Mouse (Mus musculus): Measurements from ENCODE around the gene Cox7b2. TPM values are rescaled to one million over a fixed set of nuclear protein-coding genes. Genes with fewer than 3 reads are reported as not detected.
"Not testable (repeated sequence)": the region's sequence is repeated elsewhere in the genome, so short reads cannot be mapped to it uniquely, and the experiment has no call there.

Cox7b2 gene
- polyA plus RNA-seq (2014; fragmentation: Nextera tagmentation; extraction: Ambion mirVana), result not detected in 2 replicates

DNA sequence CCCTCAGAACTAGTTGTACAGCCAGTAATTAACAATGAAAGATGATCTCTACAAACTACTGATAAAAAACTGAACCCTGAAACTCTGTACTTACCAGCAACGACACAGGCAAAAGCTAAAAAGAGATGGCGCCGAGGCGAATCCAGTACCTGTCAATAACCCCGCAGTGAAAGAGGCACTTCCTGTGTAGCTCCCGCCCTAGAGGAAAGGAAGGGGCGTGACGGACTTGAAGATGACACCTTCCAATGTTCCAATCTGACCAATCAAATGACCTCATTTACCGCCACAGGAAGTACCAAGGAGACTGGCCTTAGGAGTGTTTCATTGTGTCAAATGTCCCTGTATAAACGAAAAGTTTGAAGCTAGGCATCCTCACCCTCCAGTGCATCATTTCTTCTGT is at the start of gene Cox7b2:
Gene Cox7b2, minus strand, starts transcription at position 127 of the 400 bp plus-strand sequence.
- H3K4me3 ChIP-seq (ENCODE audit: low read length), result no peak within 1 kb of the TSS
- no peaks in the 10 kb centered on the region for H3K27me3 ChIP-seq (ENCODE audit: control insufficient read depth, insufficient read depth, low read length)
- no peaks in the 10 kb centered on the region for H3K36me3 ChIP-seq (ENCODE audit: control insufficient read depth, insufficient read depth, low read length)
- no peak within 1 kb of the TSS for H3K4me2 ChIP-seq (replicated peaks; ENCODE audit: low read depth, low read length)
- ATAC-seq (ENCODE audit: low FRiP score, low TSS enrichment), result no peak
- H3K9me3 ChIP-seq (ENCODE audit: control insufficient read depth, low read length), result no peaks in the 10 kb centered on the region
- no peaks in the 10 kb centered on the region for H3K4me1 ChIP-seq (ENCODE audit: control insufficient read depth, insufficient read depth, low read length)
- no peak within 1 kb of the TSS for H3K9ac ChIP-seq (ENCODE audit: low read depth, low read length)
- no peak within 1 kb of the TSS for H3K27ac ChIP-seq (ENCODE audit: low read depth, low read length)
- WGBS, result 92% methylated on average over 10 of the region's 10 CpGs

GRCm38 (mm10) chr5:71595321-71595720 is 47.3 kb upstream of the Cox7b2 start:
- no peak overlapping the region for H3K9ac ChIP-seq (ENCODE audit: low read depth, low read length)
- no peaks in the 10 kb centered on the region for H3K9me3 ChIP-seq (ENCODE audit: control insufficient read depth, low read length)
- no peaks in the 10 kb centered on the region for H3K27me3 ChIP-seq (ENCODE audit: control insufficient read depth, insufficient read depth, low read length)
- H3K4me3 ChIP-seq (ENCODE audit: low read length), result no peak overlapping the region
- H3K36me3 ChIP-seq (ENCODE audit: control insufficient read depth, insufficient read depth, low read length), result no peaks in the 10 kb centered on the region
- no peak overlapping the region for H3K27ac ChIP-seq (ENCODE audit: low read depth, low read length)
- no peaks in the 10 kb centered on the region for H3K4me1 ChIP-seq (ENCODE audit: control insufficient read depth, insufficient read depth, low read length)
- H3K4me2 ChIP-seq (replicated peaks; ENCODE audit: low read depth, low read length), result no peak overlapping the region
- ATAC-seq (ENCODE audit: low FRiP score, low TSS enrichment), result no peak
- 93% methylated on average over 2 of the region's 2 CpGs for WGBS

GRCm38 (mm10) chr5:71593745-71594255 is 45.8 kb upstream of the Cox7b2 start:
- Histone ChIP-seq H3K4me2 (replicated peaks; ENCODE audit: low read depth, low read length) (no peak overlapping the region), H3K27me3 (ENCODE audit: control insufficient read depth, insufficient read depth, low read length) (no peaks in the 10 kb centered on the region), H3K9me3 (ENCODE audit: control insufficient read depth, low read length) (no peaks in the 10 kb centered on the region), H3K4me1 (ENCODE audit: control insufficient read depth, insufficient read depth, low read length) (no peaks in the 10 kb centered on the region), H3K27ac (ENCODE audit: low read depth, low read length) (no peak overlapping the region), H3K36me3 (ENCODE audit: control insufficient read depth, insufficient read depth, low read length) (no peaks in the 10 kb centered on the region), H3K9ac (ENCODE audit: low read depth, low read length) (no peak overlapping the region), H3K4me3 (ENCODE audit: low read length) (no peak overlapping the region)
- ATAC-seq (ENCODE audit: low FRiP score, low TSS enrichment), result no peak
- WGBS, result 80% methylated on average over 2 of the region's 2 CpGs

- Histone ChIP-seq H3K36me3 (ENCODE audit: control insufficient read depth, insufficient read depth, low read length) (no peaks in the 10 kb centered on the region), H3K27me3 (ENCODE audit: control insufficient read depth, insufficient read depth, low read length) (no peaks in the 10 kb centered on the region), H3K4me2 (replicated peaks; ENCODE audit: low read depth, low read length) (no peak overlapping the region), H3K9ac (ENCODE audit: low read depth, low read length) (no peak overlapping the region), H3K4me1 (ENCODE audit: control insufficient read depth, insufficient read depth, low read length) (no peaks in the 10 kb centered on the region), H3K9me3 (ENCODE audit: control insufficient read depth, low read length) (no peaks in the 10 kb centered on the region), H3K27ac (ENCODE audit: low read depth, low read length) (no peak overlapping the region), H3K4me3 (ENCODE audit: low read length) (no peak overlapping the region)
- WGBS, result 77% methylated on average over 9 of the region's 9 CpGs
- ATAC-seq (ENCODE audit: low FRiP score, low TSS enrichment), result no peak
Observed at GRCm38 (mm10) chr5:71571646-71572237, 23.7 kb upstream of the Cox7b2 start.

- Histone ChIP-seq H3K9ac (ENCODE audit: low read depth, low read length) (no peak overlapping the region), H3K27me3 (ENCODE audit: control insufficient read depth, insufficient read depth, low read length) (no peaks in the 10 kb centered on the region), H3K4me1 (ENCODE audit: control insufficient read depth, insufficient read depth, low read length) (no peaks in the 10 kb centered on the region), H3K9me3 (ENCODE audit: control insufficient read depth, low read length) (no peaks in the 10 kb centered on the region), H3K4me3 (ENCODE audit: low read length) (no peak overlapping the region), H3K4me2 (replicated peaks; ENCODE audit: low read depth, low read length) (no peak overlapping the region), H3K36me3 (ENCODE audit: control insufficient read depth, insufficient read depth, low read length) (no peaks in the 10 kb centered on the region), H3K27ac (ENCODE audit: low read depth, low read length) (no peak overlapping the region)
- ATAC-seq (ENCODE audit: low FRiP score, low TSS enrichment), result no peak
Observed at GRCm38 (mm10) chr5:71545554-71545953, 2.5 kb downstream of the Cox7b2 start.

GRCm38 (mm10) chr5:71525486-71525885 is 22.5 kb downstream of the Cox7b2 start:
- not testable (repeated sequence) for H3K4me3 ChIP-seq (ENCODE audit: low read length); H3K9ac ChIP-seq (ENCODE audit: low read depth, low read length); H3K36me3 ChIP-seq (ENCODE audit: control insufficient read depth, insufficient read depth, low read length); H3K9me3 ChIP-seq (ENCODE audit: control insufficient read depth, low read length); H3K27ac ChIP-seq (ENCODE audit: low read depth, low read length); ATAC-seq (ENCODE audit: low FRiP score, low TSS enrichment); H3K27me3 ChIP-seq (ENCODE audit: control insufficient read depth, insufficient read depth, low read length); H3K4me1 ChIP-seq (ENCODE audit: control insufficient read depth, insufficient read depth, low read length); H3K4me2 ChIP-seq (replicated peaks; ENCODE audit: low read depth, low read length)
- WGBS, result 75% methylated on average over 7 of the region's 15 CpGs

DNA sequence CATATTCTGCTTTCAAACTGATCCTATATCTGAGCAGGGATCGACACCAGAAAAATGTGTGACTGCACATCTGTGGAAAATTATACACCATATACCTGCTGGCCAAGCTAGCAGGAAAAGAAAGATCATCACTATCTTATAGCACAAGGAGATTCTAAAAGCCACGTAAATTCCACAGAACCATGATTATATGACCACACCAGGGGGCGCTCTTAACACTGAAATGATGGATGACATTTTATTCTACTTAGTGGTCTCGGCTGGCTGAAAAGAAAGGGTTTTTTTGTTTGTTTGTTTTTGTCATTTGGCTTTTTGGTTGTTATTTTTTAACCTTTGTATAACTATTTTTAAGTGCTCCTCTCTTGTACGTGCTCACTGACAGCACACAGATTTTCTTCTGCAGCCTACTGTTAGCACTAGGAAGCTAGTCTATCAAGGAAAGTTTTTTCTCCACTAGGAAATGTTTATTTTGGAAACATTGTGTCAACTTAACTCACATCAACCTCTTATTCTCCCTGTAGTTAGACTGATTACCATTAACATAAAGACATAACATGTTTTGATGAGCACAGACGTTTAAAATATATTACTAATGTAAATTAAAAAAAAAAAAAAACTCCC is 45.8 kb downstream of the Cox7b2 start:
- Histone ChIP-seq H3K27me3 (ENCODE audit: control insufficient read depth, insufficient read depth, low read length) (no peaks in the 10 kb centered on the region), H3K4me1 (ENCODE audit: control insufficient read depth, insufficient read depth, low read length) (no peaks in the 10 kb centered on the region), H3K27ac (ENCODE audit: low read depth, low read length) (no peak overlapping the region), H3K4me3 (ENCODE audit: low read length) (no peak overlapping the region), H3K9me3 (ENCODE audit: control insufficient read depth, low read length) (no peaks in the 10 kb centered on the region), H3K36me3 (ENCODE audit: control insufficient read depth, insufficient read depth, low read length) (no peaks in the 10 kb centered on the region), H3K4me2 (replicated peaks; ENCODE audit: low read depth, low read length) (no peak overlapping the region), H3K9ac (ENCODE audit: low read depth, low read length) (no peak overlapping the region)
- ATAC-seq (ENCODE audit: low FRiP score, low TSS enrichment), result no peak; the same call in 1 of the 2 replicates
- 23% methylated on average over 6 of the region's 6 CpGs for WGBS

DNA sequence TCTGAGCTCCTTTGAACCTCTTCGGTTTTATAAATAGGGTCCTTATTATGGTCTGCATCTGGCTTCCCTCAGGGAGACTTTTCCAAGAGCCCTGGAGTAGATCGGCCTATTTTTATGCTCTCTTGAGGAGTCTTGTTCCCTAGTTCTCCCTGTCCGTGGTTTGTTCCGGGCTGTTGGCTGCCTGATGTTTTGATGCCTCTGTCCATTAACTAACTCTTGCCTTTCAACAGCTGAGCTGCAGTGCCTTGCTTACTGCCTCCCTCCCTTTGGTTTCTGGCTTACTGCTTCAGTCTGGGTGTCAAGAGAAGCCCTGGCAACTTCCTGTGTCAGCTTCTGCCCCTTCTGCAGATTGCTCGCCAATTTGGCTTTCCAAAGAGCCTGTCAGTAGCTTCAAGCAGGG is 52.4 kb downstream of the Cox7b2 start:
- Histone ChIP-seq H3K36me3 (ENCODE audit: control insufficient read depth, insufficient read depth, low read length) (no peaks in the 10 kb centered on the region), H3K4me2 (replicated peaks; ENCODE audit: low read depth, low read length) (no peak overlapping the region), H3K4me3 (ENCODE audit: low read length) (no peak overlapping the region), H3K4me1 (ENCODE audit: control insufficient read depth, insufficient read depth, low read length) (no peaks in the 10 kb centered on the region), H3K27ac (ENCODE audit: low read depth, low read length) (no peak overlapping the region), H3K27me3 (ENCODE audit: control insufficient read depth, insufficient read depth, low read length) (no peaks in the 10 kb centered on the region), H3K9ac (ENCODE audit: low read depth, low read length) (no peak overlapping the region), H3K9me3 (ENCODE audit: control insufficient read depth, low read length) (no peaks in the 10 kb centered on the region)
- ATAC-seq (ENCODE audit: low FRiP score, low TSS enrichment), result 0 out of 2 replicates have a peak, but pooled peaks have one; percentile 49
- 8% methylated on average over 5 of the region's 5 CpGs for WGBS

- ATAC-seq (ENCODE audit: low FRiP score, low TSS enrichment), result no peak
- no peak overlapping the region for H3K9ac ChIP-seq (ENCODE audit: low read depth, low read length)
- no peak overlapping the region for H3K4me3 ChIP-seq (ENCODE audit: low read length)
- no peaks in the 10 kb centered on the region for H3K27me3 ChIP-seq (ENCODE audit: control insufficient read depth, insufficient read depth, low read length)
- H3K4me1 ChIP-seq (ENCODE audit: control insufficient read depth, insufficient read depth, low read length), result no peaks in the 10 kb centered on the region
- H3K4me2 ChIP-seq (replicated peaks; ENCODE audit: low read depth, low read length), result no peak overlapping the region
- 55% methylated on average over 3 of the region's 3 CpGs for WGBS
- H3K27ac ChIP-seq (ENCODE audit: low read depth, low read length), result no peak overlapping the region
- no peaks in the 10 kb centered on the region for H3K9me3 ChIP-seq (ENCODE audit: control insufficient read depth, low read length)
- H3K36me3 ChIP-seq (ENCODE audit: control insufficient read depth, insufficient read depth, low read length), result no peaks in the 10 kb centered on the region
Observed at GRCm38 (mm10) chr5:71456957-71457356, 91.0 kb downstream of the Cox7b2 start.
